In genomic region chr17:65559273-65559672, GRCm38 (mm10) we compare ENCODE assay signal across 8 mouse cellular contexts. TPM values are rescaled to one million over a fixed set of nuclear protein-coding genes. Genes with fewer than 3 reads are reported as not detected.
DNase-seq lines count a peak whose midpoint lies in the region; ATAC-seq and TF ChIP-seq lines count a peak whose summit lies in the region.

No protein-coding gene starts in this region.

- H3K9ac ChIP-seq in forebrain, postnatal 0 days: no peak overlapping the region

- H3K36me3 ChIP-seq in forebrain, postnatal 0 days (ENCODE audit: insufficient read depth): no peaks in the 10 kb centered on the region
- no peaks in the 10 kb centered on the region for H3K36me3 ChIP-seq in forebrain, embryonic 10.5 days (replicated peaks)

- no peak overlapping the region for H3K4me2 ChIP-seq in forebrain, postnatal 0 days (ENCODE audit: low read depth)

- no peak for DNase-seq in forebrain, postnatal 0 days
- DNase-seq in forebrain, embryonic 10.5 days (ENCODE audit: extremely low spot score, low spot score): no peak
- DNase-seq in CD4-positive helper T cell, adult 2 months (ENCODE audit: low read depth, low spot score): peak; percentile 47
- DNase-seq in lung, postnatal 10 days: peak; percentile 41
- DNase-seq in thymus, postnatal 36 days: peak; percentile 35 to 48
- no peak for DNase-seq in layer of hippocampus, adult 8-10 months (ENCODE audit: low spot score in 2 of 2)
- DNase-seq in cerebellum, adult 11 months: no peak

- TF ChIP-seq CTCF in forebrain, postnatal 0 days (IDR thresholded peaks at IDR 0.05; ENCODE audit: low read depth): peak; percentile 64

- H3K4me1 ChIP-seq in forebrain, postnatal 0 days (ENCODE audit: insufficient read depth): no peaks in the 10 kb centered on the region
- H3K4me1 ChIP-seq in forebrain, embryonic 10.5 days: no peaks in the 10 kb centered on the region

- no peaks in the 10 kb centered on the region for H3K9me3 ChIP-seq in forebrain, postnatal 0 days (ENCODE audit: low read length)
- no peaks in the 10 kb centered on the region for H3K9me3 ChIP-seq in forebrain, embryonic 10.5 days

- WGBS in forebrain, postnatal 0 days: 56% methylated on average over 5 of the region's 5 CpGs
- 47% methylated on average over 5 of the region's 5 CpGs for WGBS in forebrain, embryonic 10.5 days

- H3K27me3 ChIP-seq in forebrain, postnatal 0 days (ENCODE audit: insufficient read depth, low read length): no peaks in the 10 kb centered on the region
- H3K27me3 ChIP-seq in forebrain, embryonic 10.5 days (ENCODE audit: poor library complexity, severe bottlenecking): no peaks in the 10 kb centered on the region

- ATAC-seq in forebrain, postnatal 0 days: 0 out of 2 replicates have a peak, but pooled peaks have one; percentile 30
- ATAC-seq in common myeloid progenitor, adult 5-6 weeks (replicated peaks; ENCODE audit: low read depth, poor library complexity, severe bottlenecking): peak; percentile 71

- no peak overlapping the region for H3K4me3 ChIP-seq in forebrain, postnatal 0 days (ENCODE audit: low read depth, low read length)
- H3K4me3 ChIP-seq in forebrain, embryonic 10.5 days: no peak overlapping the region

- no peak overlapping the region for H3K27ac ChIP-seq in forebrain, postnatal 0 days (ENCODE audit: low read depth, low read length)
- H3K27ac ChIP-seq in forebrain, embryonic 10.5 days: no peak overlapping the region

RNA-seq across cellular contexts. Expression of gene Tmem232, which starts 18.7 kb away (rescaled TPM):
- 0.57 and 0.77 TPM in 2 replicates for total RNA-seq in forebrain, postnatal 0 days (2014; rRNA removed)
- polyA plus RNA-seq in forebrain, postnatal 0 days (2015; fragmentation: Nextera tagmentation; extraction: Ambion mirVana): 0.79 and 1.1 TPM in 2 replicates
- polyA plus RNA-seq in forebrain, embryonic 10.5 days (2016; fragmentation: Nextera tagmentation; extraction: Ambion mirVana): not detected in 2 replicates
- total RNA-seq in common myeloid progenitor, adult 5-6 weeks (2017): not detected in 2 replicates
- 1 to 10 TPM in 3 of 4 experiments, under 1 TPM in 1; 0.82 to 1.6 (median 1.3) TPM for total RNA-seq in layer of hippocampus, adult 8-10 months (2022)

RNA-seq across cellular contexts. Expression of gene Vapa, which starts 54.1 kb away (rescaled TPM):
- 114 and 144 TPM in 2 replicates for total RNA-seq in forebrain, postnatal 0 days (2014; rRNA removed)
- polyA plus RNA-seq in forebrain, postnatal 0 days (2015; fragmentation: Nextera tagmentation; extraction: Ambion mirVana): 320 and 327 TPM in 2 replicates
- 159 and 174 TPM in 2 replicates for polyA plus RNA-seq in forebrain, embryonic 10.5 days (2016; fragmentation: Nextera tagmentation; extraction: Ambion mirVana)
- total RNA-seq in common myeloid progenitor, adult 5-6 weeks (2017): 57.9 and 68.4 TPM in 2 replicates
- 100 to 1,000 TPM; 115 to 138 (median 124) TPM for total RNA-seq in layer of hippocampus, adult 8-10 months (2022)

Comparison
In these comparisons a context has a peak if more than half of its experiments do, and no peak if none do; other contexts are left out.
1. DNase-seq: peak in CD4-positive helper T cell, adult 2 months (single experiment), lung, postnatal 10 days (single experiment) and thymus, postnatal 36 days (2 of 2); none in forebrain, postnatal 0 days (single experiment), forebrain, embryonic 10.5 days (single experiment), layer of hippocampus, adult 8-10 months (0 of 2) and cerebellum, adult 11 months (single experiment).